Mouse (Mus musculus) liver, adult 2 months (tissue): ENCODE measurements around the gene Frmd4a.

Experiments used
- CTCF ChIP-seq: fragments of 200-500 bp; IDR thresholded peaks from 2 replicates; pipeline ENCODE4 v1.5.1; 2011; ENCODE audit warnings: low read depth, low read length, control low read depth
- POLR2A ChIP-seq: fragments of 200-500 bp; IDR thresholded peaks from 2 replicates; pipeline ENCODE4 v1.6.1; 2011; ENCODE audit warnings: low read length, control low read depth; ENCODE audit not compliant: insufficient read depth; ENCODE audit errors: extremely low read depth

- TF ChIP-seq CTCF (no peak), POLR2A (no peak)
Measured at GRCm38 (mm10) chr2:4591647-4592046, 574.1 kb downstream of the Frmd4a start.
